Mouse (Mus musculus): ENCODE results near the gene Artn.

Artn gene

GRCm38 (mm10) chr4:117887920-117888319 lies 41.6 kb downstream of the Artn start:
- DNase-seq: no peak

GRCm38 (mm10) chr4:117887133-117887532 lies 42.4 kb downstream of the Artn start, which contains the start of gene Atp6v0b:
Gene Atp6v0b (minus strand): TSS chr4:117887333.
- DNase-seq: peak; percentile 96 to 98

GRCm38 (mm10) chr4:117886644-117887043 lies 42.9 kb downstream of the Artn start:
- peak; percentile 33 to 64 for DNase-seq

GRCm38 (mm10) chr4:117885994-117886393 lies 43.6 kb downstream of the Artn start:
- DNase-seq: no peak

GRCm38 (mm10) chr4:117885093-117885492 lies 44.5 kb downstream of the Artn start:
- no peak for DNase-seq

- DNase-seq: no peak
Measured at GRCm38 (mm10) chr4:117884146-117884545, 45.4 kb downstream of the Artn start.

- peak; percentile 16 to 68 for DNase-seq
Measured at GRCm38 (mm10) chr4:117882701-117883691, 46.6 kb downstream of the Artn start, which contains the start of gene B4galt2. Gene B4galt2 (minus strand): TSS chr4:117883487.

GRCm38 (mm10) chr4:117878703-117879102 lies 50.9 kb downstream of the Artn start:
- DNase-seq: no peak

GRCm38 (mm10) chr4:117878301-117878700 lies 51.3 kb downstream of the Artn start:
- DNase-seq: no peak
